Mouse (Mus musculus): ENCODE results near the gene Fgfr2.

DNA sequence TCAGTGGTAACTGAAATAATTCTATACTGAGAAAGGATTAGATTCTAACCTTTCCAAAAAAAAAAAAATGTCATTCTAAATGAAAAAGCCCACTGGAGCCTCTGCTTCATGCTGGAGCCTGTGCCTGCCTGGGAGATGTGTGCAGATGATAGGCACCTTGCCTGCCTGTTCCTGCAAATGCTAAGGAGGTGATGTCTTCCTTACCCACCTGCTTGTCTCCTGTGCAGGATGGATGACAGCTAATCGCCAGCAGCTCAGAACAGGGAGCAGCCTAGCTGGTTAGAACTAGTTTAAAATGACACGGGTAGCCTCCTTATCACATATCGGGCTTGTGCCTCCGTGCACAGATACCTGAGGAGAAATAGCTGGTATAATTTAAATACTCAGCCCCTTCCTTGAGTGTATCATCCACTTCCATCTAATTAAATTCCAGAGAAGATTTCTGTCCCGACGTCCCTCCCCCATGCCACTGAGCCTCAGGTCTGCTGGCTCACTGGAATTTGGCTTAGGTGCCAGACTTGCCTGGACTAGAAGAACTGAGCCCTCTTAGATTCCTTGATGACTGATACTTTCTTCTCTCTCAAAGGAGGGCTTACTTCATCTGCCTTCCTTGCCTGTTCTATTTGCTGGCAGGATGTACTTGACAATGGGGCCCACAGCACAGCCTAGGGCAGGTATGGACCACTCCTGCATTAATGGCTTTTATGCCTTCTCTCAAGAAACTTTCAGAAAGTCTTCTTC is 2782.6 kb downstream of the Fgfr2 start:
- TF ChIP-seq CTCF (conservative IDR thresholded peaks at IDR 0.05; ENCODE audit: insufficient read depth, insufficient read length, low read depth, low read length): no peak
- TF ChIP-seq POLR2A (IDR thresholded peaks at IDR 0.05; ENCODE audit: low read depth, low read length): no peak

Measured in kidney, adult 2 months (tissue).